Mouse (Mus musculus): Measurements from ENCODE around the gene Ubxn4. TPM values are rescaled to one million over a fixed set of nuclear protein-coding genes. Genes with fewer than 3 reads are reported as not detected.
"Not testable (repeated sequence)": the region's sequence is repeated elsewhere in the genome, so short reads cannot be mapped to it uniquely, and the experiment has no call there.

The Ubxn4 gene
- polyA plus RNA-seq, 1 experiment from 2014 or later = 64.7 TPM

GRCm38 (mm10) chr1:128281753-128282152 lies 38.0 kb downstream of the Ubxn4 start:
- Histone ChIP-seq H3K27ac (replicated peaks) (no peak overlapping the region), H3K9me3 (replicated peaks) (peaks cover 7% of the 10 kb centered on the region; the same call in 1 of the 2 replicates), H3K4me1 (no peaks in the 10 kb centered on the region), H3K36me3 (peaks cover 94% of the 10 kb centered on the region), H3K4me3 (no peak overlapping the region), H3K27me3 (ENCODE audit: low read depth, poor library complexity, severe bottlenecking) (no peaks in the 10 kb centered on the region)
- WGBS = 94% methylated on average over 3 of the region's 3 CpGs
- no peak for DNase-seq (ENCODE audit: low spot score)

DNA sequence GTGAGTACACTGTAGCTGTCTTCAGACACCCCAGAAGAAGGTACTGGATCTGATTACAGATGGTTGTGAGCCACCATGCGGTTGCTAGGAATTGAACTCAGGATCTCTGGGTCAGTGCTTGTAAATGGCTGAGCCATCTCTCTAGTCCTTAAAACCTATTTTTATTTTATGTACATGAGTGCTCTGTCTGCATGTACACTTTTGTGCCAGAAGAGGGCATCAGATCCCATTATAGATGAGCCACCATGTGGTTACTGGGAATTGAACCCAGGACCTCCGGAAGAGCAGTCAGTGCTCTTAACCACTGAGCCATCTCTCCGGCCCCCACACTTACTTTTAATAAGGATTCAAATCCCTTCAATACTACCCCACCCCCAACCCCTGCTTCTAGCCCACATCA lies 39.2 kb downstream of the Ubxn4 start:
- Histone ChIP-seq H3K9me3 (replicated peaks) (peaks cover 7% of the 10 kb centered on the region; the same call in 1 of the 2 replicates), H3K36me3 (peaks cover 94% of the 10 kb centered on the region), H3K4me1 (no peaks in the 10 kb centered on the region), H3K27me3 (ENCODE audit: low read depth, poor library complexity, severe bottlenecking) (no peaks in the 10 kb centered on the region), H3K27ac (replicated peaks) (no peak overlapping the region), H3K4me3 (no peak overlapping the region)
- 92% methylated on average over 3 of the region's 3 CpGs for WGBS
- no peak for DNase-seq (ENCODE audit: low spot score)

GRCm38 (mm10) chr1:128284157-128284690 lies 40.5 kb downstream of the Ubxn4 start:
- Histone ChIP-seq H3K36me3 (peaks cover 93% of the 10 kb centered on the region), H3K4me1 (no peaks in the 10 kb centered on the region), H3K4me3 (no peak overlapping the region), H3K27me3 (ENCODE audit: low read depth, poor library complexity, severe bottlenecking) (no peaks in the 10 kb centered on the region), H3K9me3 (replicated peaks) (peaks cover 7% of the 10 kb centered on the region; the same call in 1 of the 2 replicates), H3K27ac (replicated peaks) (no peak overlapping the region)
- DNase-seq (ENCODE audit: low spot score) = no peak
- WGBS = 89% methylated on average over 8 of the region's 8 CpGs

GRCm38 (mm10) chr1:128285136-128285535 lies 41.4 kb downstream of the Ubxn4 start:
- WGBS = 93% methylated on average over 9 of the region's 9 CpGs
- Histone ChIP-seq H3K9me3 (replicated peaks) (peaks cover 7% of the 10 kb centered on the region; the same call in 1 of the 2 replicates), H3K27me3 (ENCODE audit: low read depth, poor library complexity, severe bottlenecking) (no peaks in the 10 kb centered on the region), H3K36me3 (peaks cover 84% of the 10 kb centered on the region), H3K4me1 (no peaks in the 10 kb centered on the region), H3K27ac (replicated peaks) (no peak overlapping the region), H3K4me3 (no peak overlapping the region)
- DNase-seq (ENCODE audit: low spot score) = no peak

GRCm38 (mm10) chr1:128290295-128290694 lies 46.5 kb downstream of the Ubxn4 start:
- DNase-seq (ENCODE audit: low spot score) = no peak
- Histone ChIP-seq H3K4me3 (no peak overlapping the region), H3K27ac (replicated peaks) (no peak overlapping the region), H3K36me3 (peaks cover 40% of the 10 kb centered on the region), H3K27me3 (ENCODE audit: low read depth, poor library complexity, severe bottlenecking) (no peaks in the 10 kb centered on the region), H3K4me1 (no peaks in the 10 kb centered on the region), H3K9me3 (replicated peaks) (no peaks in the 10 kb centered on the region)
- 86% methylated on average over 5 of the region's 5 CpGs for WGBS

GRCm38 (mm10) chr1:128293524-128293923 lies 49.8 kb downstream of the Ubxn4 start:
- Histone ChIP-seq H3K9me3 (replicated peaks) (no peaks in the 10 kb centered on the region), H3K4me3 (no peak overlapping the region), H3K4me1 (no peaks in the 10 kb centered on the region), H3K27ac (replicated peaks) (no peak overlapping the region), H3K27me3 (ENCODE audit: low read depth, poor library complexity, severe bottlenecking) (no peaks in the 10 kb centered on the region), H3K36me3 (peaks cover 11% of the 10 kb centered on the region)
- no peak for DNase-seq (ENCODE audit: low spot score)
- 92% methylated on average over 12 of the region's 12 CpGs for WGBS

GRCm38 (mm10) chr1:128295296-128295695 lies 51.5 kb downstream of the Ubxn4 start:
- WGBS = 87% methylated on average over 8 of the region's 8 CpGs
- Histone ChIP-seq H3K4me1 (no peaks in the 10 kb centered on the region), H3K9me3 (replicated peaks) (no peaks in the 10 kb centered on the region), H3K27ac (replicated peaks) (no peak overlapping the region), H3K36me3 (peaks cover 12% of the 10 kb centered on the region), H3K27me3 (ENCODE audit: low read depth, poor library complexity, severe bottlenecking) (no peaks in the 10 kb centered on the region), H3K4me3 (no peak overlapping the region)
- no peak for DNase-seq (ENCODE audit: low spot score)

- no peaks in the 10 kb centered on the region for H3K27me3 ChIP-seq (ENCODE audit: low read depth, poor library complexity, severe bottlenecking)
- no peak overlapping the region for H3K27ac ChIP-seq (replicated peaks)
- 85% methylated on average over 5 of the region's 5 CpGs for WGBS
- DNase-seq (ENCODE audit: low spot score) = no peak
- no peaks in the 10 kb centered on the region for H3K9me3 ChIP-seq (replicated peaks)
- peaks cover 18% of the 10 kb centered on the region for H3K36me3 ChIP-seq
- H3K4me1 ChIP-seq = no peaks in the 10 kb centered on the region
- H3K4me3 ChIP-seq = no peak overlapping the region
Observed at GRCm38 (mm10) chr1:128295717-128296528, 52.2 kb downstream of the Ubxn4 start.

DNA sequence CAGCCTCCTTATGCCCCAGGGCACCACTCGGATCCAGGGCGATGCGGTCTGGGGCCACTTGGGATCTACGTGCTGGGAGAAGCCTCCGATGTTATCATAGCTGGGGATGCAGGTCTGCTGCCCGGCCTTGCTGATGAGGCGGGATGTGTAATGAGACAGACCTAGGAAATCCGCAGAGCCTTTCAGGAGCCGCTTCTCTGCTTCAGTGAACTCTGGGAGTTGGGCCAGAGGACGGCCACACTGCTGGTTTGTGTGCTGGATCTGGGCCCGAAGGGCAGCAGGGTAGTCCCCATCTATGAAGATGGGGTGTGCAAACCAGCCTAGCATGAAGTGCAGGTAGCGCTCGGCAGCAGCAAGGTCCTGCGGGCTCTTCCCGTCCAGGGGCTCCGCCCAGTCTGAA lies 60.1 kb downstream of the Ubxn4 start:
- no peaks in the 10 kb centered on the region for H3K27me3 ChIP-seq (ENCODE audit: low read depth, poor library complexity, severe bottlenecking)
- H3K4me3 ChIP-seq = no peak overlapping the region
- H3K27ac ChIP-seq (replicated peaks) = no peak overlapping the region
- no peaks in the 10 kb centered on the region for H3K9me3 ChIP-seq (replicated peaks)
- WGBS = 94% methylated on average over 16 of the region's 16 CpGs
- no peak for DNase-seq (ENCODE audit: low spot score)
- H3K4me1 ChIP-seq = no peaks in the 10 kb centered on the region
- H3K36me3 ChIP-seq = peaks cover 50% of the 10 kb centered on the region

DNA sequence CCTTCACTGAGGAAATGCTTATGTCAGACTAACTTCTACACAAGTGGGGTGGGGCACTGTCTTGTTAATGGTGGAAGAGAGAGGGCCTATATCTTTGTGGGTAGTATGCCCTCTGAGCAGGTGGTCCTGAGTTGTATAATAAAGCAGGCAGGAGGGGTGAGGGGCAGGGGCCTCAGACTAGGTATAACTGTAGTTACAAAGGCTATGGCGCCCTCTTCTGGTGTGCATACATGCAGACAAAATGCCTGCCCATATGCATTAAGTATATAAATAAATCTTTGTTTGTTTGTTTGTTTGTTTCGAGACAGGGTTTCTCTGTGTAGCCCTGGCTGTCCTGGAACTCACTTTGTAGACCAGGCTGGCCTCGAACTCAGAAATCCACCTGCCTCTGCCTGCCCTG lies 65.3 kb downstream of the Ubxn4 start:
- Histone ChIP-seq H3K4me3 (no peak overlapping the region), H3K9me3 (replicated peaks) (no peaks in the 10 kb centered on the region), H3K36me3 (peaks cover 19% of the 10 kb centered on the region), H3K4me1 (no peaks in the 10 kb centered on the region), H3K27me3 (ENCODE audit: low read depth, poor library complexity, severe bottlenecking) (no peaks in the 10 kb centered on the region), H3K27ac (replicated peaks) (no peak overlapping the region)
- no peak for DNase-seq (ENCODE audit: low spot score)
- 79% methylated on average over 3 of the region's 3 CpGs for WGBS

DNA sequence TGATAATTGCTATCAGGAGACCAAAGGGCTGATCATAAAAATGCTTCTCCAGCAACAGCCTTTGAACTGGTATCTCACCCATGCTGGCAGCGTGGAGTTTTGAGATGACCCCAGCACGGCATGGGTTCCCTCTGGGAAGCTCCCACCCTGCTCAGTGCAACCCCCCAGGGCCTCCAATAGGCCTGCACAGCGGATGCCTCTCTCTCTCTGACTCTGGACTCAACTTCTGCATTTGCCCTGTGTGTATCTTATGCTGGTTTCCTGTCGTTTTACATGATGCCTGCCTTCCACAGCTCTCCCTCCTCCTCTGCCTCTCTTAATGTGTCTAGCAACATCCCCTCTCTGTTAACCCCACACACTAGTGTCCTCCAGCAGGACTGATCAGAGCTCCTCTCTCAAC lies 70.9 kb downstream of the Ubxn4 start:
- Histone ChIP-seq H3K4me1 (no peaks in the 10 kb centered on the region), H3K27ac (replicated peaks) (no peak overlapping the region), H3K9me3 (replicated peaks) (no peaks in the 10 kb centered on the region), H3K4me3 (no peak overlapping the region), H3K36me3 (peaks cover 13% of the 10 kb centered on the region; the same call in 1 of the 2 replicates), H3K27me3 (ENCODE audit: low read depth, poor library complexity, severe bottlenecking) (no peaks in the 10 kb centered on the region)
- WGBS = 79% methylated on average over 4 of the region's 4 CpGs
- no peak for DNase-seq (ENCODE audit: low spot score)

GRCm38 (mm10) chr1:128319266-128319665 lies 75.5 kb downstream of the Ubxn4 start:
- H3K27ac ChIP-seq (replicated peaks); H3K9me3 ChIP-seq (replicated peaks); H3K4me1 ChIP-seq; H3K27me3 ChIP-seq (ENCODE audit: low read depth, poor library complexity, severe bottlenecking); DNase-seq (ENCODE audit: low spot score); H3K4me3 ChIP-seq: not testable (repeated sequence)
- peaks cover 12% of the 10 kb centered on the region for H3K36me3 ChIP-seq
- WGBS = 81% methylated on average over 6 of the region's 6 CpGs

- no peaks in the 10 kb centered on the region for H3K4me1 ChIP-seq
- no peak for DNase-seq (ENCODE audit: low spot score)
- H3K27me3 ChIP-seq (ENCODE audit: low read depth, poor library complexity, severe bottlenecking) = no peaks in the 10 kb centered on the region
- H3K36me3 ChIP-seq = peaks cover 42% of the 10 kb centered on the region
- WGBS = 92% methylated on average over 8 of the region's 8 CpGs
- H3K27ac ChIP-seq (replicated peaks) = no peak overlapping the region
- no peaks in the 10 kb centered on the region for H3K9me3 ChIP-seq (replicated peaks)
- H3K4me3 ChIP-seq = no peak overlapping the region
Observed at GRCm38 (mm10) chr1:128323026-128323643, 79.4 kb downstream of the Ubxn4 start.

Data from midbrain, embryonic 10.5 days (tissue).